Mouse (Mus musculus) adrenal gland, adult 18-20 months (tissue): Measurements from ENCODE around the gene Vsx1. TPM values are rescaled to one million over a fixed set of nuclear protein-coding genes. Genes with fewer than 3 reads are reported as not detected.

Experiments
- DNase-seq, 2 experiments: peaks; one replicate each; pipeline ENCODE4 v3.0.0; 2021 to 2022; ENCODE audit warnings: low spot score in 2 of 2
- total RNA-seq, 2 experiments: library from RNA; stranded (reverse); gene quantifications; 1 replicate in 1 of 2; 2 replicates in 1 of 2; pipeline ENCODE4 v1.2.3; 2021

Vsx1 gene
- total RNA-seq, 2 experiments from 2014 or later, result not detected

- DNase-seq, result no peak
These were observed 42.6 kb downstream of the Vsx1 start for GRCm38 (mm10) chr2:150646411-150647121.

- DNase-seq, result no peak
These were observed 43.9 kb downstream of the Vsx1 start for GRCm38 (mm10) chr2:150645225-150645624.

- DNase-seq, result no peak
These were observed 45.3 kb downstream of the Vsx1 start for GRCm38 (mm10) chr2:150643726-150644415.

GRCm38 (mm10) chr2:150643166-150643565 lies 46.0 kb downstream of the Vsx1 start:
- no peak for DNase-seq

- no peak for DNase-seq
These were observed 50.8 kb downstream of the Vsx1 start for GRCm38 (mm10) chr2:150638370-150638733.

GRCm38 (mm10) chr2:150637702-150638369 lies 51.3 kb downstream of the Vsx1 start:
- DNase-seq, result no peak

- DNase-seq, result no peak
These were observed 53.2 kb downstream of the Vsx1 start for GRCm38 (mm10) chr2:150635877-150636446.

Other genes with a start within 250 kb of the Vsx1 start
- 1 to 10 TPM; 4.0 to 4.8 TPM for gene Zfp442, start 237.9 kb downstream of the Vsx1 start, total RNA-seq
- gene Zfp345, start 204.3 kb downstream of the Vsx1 start, total RNA-seq, result 1 to 10 TPM in 1 of 2 experiments, under 1 TPM in 1; 0.83 to 1.1 TPM
- gene Cst7, start 118.9 kb downstream of the Vsx1 start, total RNA-seq, result under 1 TPM in 1 of 2 experiments, not detected in 1; 0.51 TPM
- gene Apmap, start 80.8 kb downstream of the Vsx1 start, total RNA-seq, result 100 to 1,000 TPM; 122 to 153 TPM
- 10 to 100 TPM; 30.4 to 78.4 TPM for gene Acss1, start 20.9 kb downstream of the Vsx1 start, total RNA-seq
- 10 to 100 TPM; 10.2 to 11.5 TPM for gene Entpd6, start 59.7 kb upstream of the Vsx1 start, total RNA-seq
- gene Pygb, start 97.4 kb upstream of the Vsx1 start, total RNA-seq, result 10 to 100 TPM; 41.3 to 50.3 TPM
- 10 to 100 TPM; 72.8 to 74.0 TPM for gene Abhd12, start 215.4 kb upstream of the Vsx1 start, total RNA-seq
- 1 to 10 TPM; 1.2 to 1.7 TPM for gene Gins1, start 216.0 kb upstream of the Vsx1 start, total RNA-seq